Mouse (Mus musculus): ENCODE measurements around the gene Nipsnap1. TPM values are rescaled to one million over a fixed set of nuclear protein-coding genes. Genes with fewer than 3 reads are reported as not detected.

The Nipsnap1 gene
- total RNA-seq, 2 experiments from 2014 or later = 80.6 to 95.5 TPM

Small RNA genes lying within 50 kb of the gene (microRNA-seq; reads per million reads assigned to microRNA genes)
- gene Mir6918 = 2.8 to 6.1 reads per million in 2 experiments

Other genes with a start within 250 kb of the Nipsnap1 start
- 10 to 100 TPM; 20.0 to 22.9 TPM for gene Ascc2, start 236.2 kb upstream of the Nipsnap1 start, total RNA-seq (2021)
- gene Uqcr10, start 169.6 kb upstream of the Nipsnap1 start, total RNA-seq (2021) = 100 to 1,000 TPM; 391 to 441 TPM
- gene Zmat5, start 169.3 kb upstream of the Nipsnap1 start, total RNA-seq (2021) = 10 to 100 TPM; 30.1 to 37.1 TPM
- gene Cabp7, start 127.2 kb upstream of the Nipsnap1 start, total RNA-seq (2021) = 100 to 1,000 TPM; 255 to 273 TPM
- gene Nf2, start 24.4 kb upstream of the Nipsnap1 start, total RNA-seq (2021) = 100 to 1,000 TPM; 102 to 107 TPM
- gene Thoc5, start 21.4 kb downstream of the Nipsnap1 start, total RNA-seq (2021) = 10 to 100 TPM; 36.2 to 38.9 TPM
- gene Nefh, start 74.1 kb downstream of the Nipsnap1 start, total RNA-seq (2021) = 10 to 100 TPM; 37.9 to 39.0 TPM
- 100 to 1,000 TPM; 134 to 146 TPM for gene Ap1b1, start 112.9 kb downstream of the Nipsnap1 start, total RNA-seq (2021)
- 10 to 100 TPM; 76.8 to 94.0 TPM for gene Rasl10a, start 184.2 kb downstream of the Nipsnap1 start, total RNA-seq (2021)
- gene Gas2l1, start 191.4 kb downstream of the Nipsnap1 start, total RNA-seq (2021) = 10 to 100 TPM; 92.4 to 95.2 TPM
- gene Rhbdd3, start 225.0 kb downstream of the Nipsnap1 start, total RNA-seq (2021) = 10 to 100 TPM; 20.7 to 23.6 TPM
- 100 to 1,000 TPM; 260 to 353 TPM for gene Ewsr1, start 225.3 kb downstream of the Nipsnap1 start, total RNA-seq (2021)